Mouse (Mus musculus): ENCODE measurements at regions not wholly inside any gene's neighbourhood (a gene's known extent, or its start where the extent isn't known, plus 50 kb on each side); places are given as distances from the start of the nearest gene placed in this dataset.

DNA sequence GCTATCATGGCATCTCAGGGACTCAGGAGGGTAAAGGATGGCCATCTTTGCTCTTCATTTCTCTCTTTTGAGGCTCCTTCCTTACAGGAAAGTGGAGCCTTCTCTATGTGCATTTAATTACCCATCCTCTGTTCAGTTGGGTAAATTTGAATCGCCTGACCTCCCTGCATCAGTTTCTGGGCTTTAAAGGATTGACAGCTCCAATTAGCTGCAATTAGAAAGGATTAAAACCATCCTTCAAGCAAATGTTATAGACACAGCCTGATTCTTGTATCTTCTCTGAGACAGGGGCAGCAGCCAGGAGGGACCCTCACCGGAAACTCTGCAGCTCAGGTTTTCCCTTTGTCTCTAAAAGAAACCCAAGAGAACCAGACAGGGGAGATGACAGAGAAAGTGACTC is 345.3 kb downstream of the Gm9195 start:
- TF ChIP-seq POLR2A (IDR thresholded peaks at IDR 0.05; ENCODE audit: extremely low read depth, insufficient read depth, low read length) (no peak), CTCF (IDR thresholded peaks at IDR 0.05; ENCODE audit: low read depth, low read length) (no peak)

All from liver, adult 2 months (tissue).